Mouse (Mus musculus): ENCODE data around the gene Acod1.

GRCm38 (mm10) chr14:103033271-103033823, 13.4 kb upstream of the Acod1 start:
- TF ChIP-seq MAZ (IDR thresholded peaks at IDR 0.05; ENCODE audit: low read depth, low read length): 0 out of 2 replicates have a peak, but pooled peaks have one; percentile 50
- peak; percentile 75 for TF ChIP-seq POLR2A (IDR thresholded peaks at IDR 0.05; ENCODE audit: low read depth, low read length)
- no peak for TF ChIP-seq CTCF (conservative IDR thresholded peaks at IDR 0.05 in 1 of 2, IDR thresholded peaks at IDR 0.05 in 1 of 2; ENCODE audit: low read depth in 2 of 2, low read length in 2 of 2)
- TF ChIP-seq ZKSCAN1 (IDR thresholded peaks at IDR 0.05; ENCODE audit: borderline replicate concordance, low read depth, low read length): no peak; the same call in 1 of the 2 replicates
- TF ChIP-seq ZC3H11A (IDR thresholded peaks at IDR 0.05; ENCODE audit: low read depth, low read length): no peak; the same call in 1 of the 2 replicates
- peak; percentile 87 for TF ChIP-seq EP300 (IDR thresholded peaks at IDR 0.05; ENCODE audit: low read length)
- TF ChIP-seq USF1 (IDR thresholded peaks at IDR 0.05; ENCODE audit: low read depth, low read length): no peak
- peak; percentile 72 for TF ChIP-seq ZNF384 (IDR thresholded peaks at IDR 0.05; ENCODE audit: low read depth, low read length)
- TF ChIP-seq MXI1 (IDR thresholded peaks at IDR 0.05; ENCODE audit: low read depth, low read length): peak; percentile 85
- peak; percentile 88 for TF ChIP-seq MAX (IDR thresholded peaks at IDR 0.05; ENCODE audit: low read length)
- TF ChIP-seq CHD1 (IDR thresholded peaks at IDR 0.05; ENCODE audit: low read depth, low read length): peak; percentile 54; the same call in 1 of the 2 replicates
- TF ChIP-seq JUND (conservative IDR thresholded peaks at IDR 0.05; ENCODE audit: low read depth, low read length): peak; percentile 83
- TF ChIP-seq RCOR1 (conservative IDR thresholded peaks at IDR 0.05; ENCODE audit: low read depth, low read length): 0 out of 2 replicates have a peak, but pooled peaks have one; percentile 53
- TF ChIP-seq UBTF (IDR thresholded peaks at IDR 0.05; ENCODE audit: low read depth, low read length): 0 out of 2 replicates have a peak, but pooled peaks have one; percentile 23

All from CH12.LX (cell line).